12 mouse cellular contexts compared by ENCODE assay signal in the genomic region with DNA sequence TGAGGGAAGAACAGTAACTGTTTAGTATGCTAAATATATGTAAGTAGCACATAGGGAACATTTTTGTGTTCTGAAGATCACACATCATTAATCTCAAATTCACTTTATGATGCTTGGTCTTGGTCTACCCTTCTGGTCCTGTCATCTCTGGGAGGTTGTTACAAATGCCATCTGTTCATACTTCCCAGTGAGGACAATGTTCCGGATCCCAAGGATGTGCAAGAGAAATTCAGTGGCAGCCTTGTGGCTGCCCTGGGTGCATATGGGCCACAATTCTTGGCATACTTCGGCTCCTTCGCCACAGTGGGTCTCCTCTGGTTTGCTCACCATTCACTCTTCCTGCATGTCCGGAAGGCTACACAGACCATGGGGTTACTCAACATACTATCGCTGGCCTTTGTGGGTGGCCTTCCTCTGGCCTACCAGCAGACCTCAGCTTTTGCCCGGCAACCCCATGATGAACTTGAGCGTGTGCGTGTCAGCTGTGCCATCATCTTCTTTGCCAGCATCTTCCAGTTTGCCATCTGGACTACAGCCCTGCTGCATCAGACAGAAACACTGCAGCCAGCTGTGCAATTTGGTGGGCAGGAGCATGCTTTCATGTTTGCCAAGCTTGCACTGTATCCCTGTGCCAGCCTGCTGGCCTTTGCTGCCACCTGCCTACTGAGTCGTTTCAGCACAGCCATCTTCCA. TPM values are rescaled to one million over a fixed set of nuclear protein-coding genes. Genes with fewer than 3 reads are reported as not detected.
DNase-seq lines count a peak whose midpoint lies in the region; ATAC-seq and TF ChIP-seq lines count a peak whose summit lies in the region.
"Had no signal": no experiment of that assay in that cellular context is flagged by ENCODE, and none has a peak within 500 bp of the region (broad histone marks: within the 10 kb centered on the region; RNA-seq: fewer than 3 reads in every experiment).

No protein-coding gene starts in this region.

- no peak overlapping the region for H3K4me3 ChIP-seq in layer of hippocampus, adult 2 months
- H3K4me3 ChIP-seq in stomach, postnatal 0 days (ENCODE audit: low read depth, low read length) = no peak overlapping the region
- H3K4me3 ChIP-seq: forebrain, embryonic 10.5 days had no signal

- no peaks in the 10 kb centered on the region for H3K27me3 ChIP-seq in stomach, postnatal 0 days (ENCODE audit: control insufficient read depth, insufficient read depth, low read length)

- no peak overlapping the region for H3K9ac ChIP-seq in stomach, postnatal 0 days (ENCODE audit: low read length)

- peak; percentile 54 for TF ChIP-seq CTCF in layer of hippocampus, adult 2 months (conservative IDR thresholded peaks at IDR 0.05)
- peak; percentile 39 for TF ChIP-seq CTCF in stomach, postnatal 0 days (IDR thresholded peaks at IDR 0.05; ENCODE audit: low read depth)

- no peak overlapping the region for H3K4me2 ChIP-seq in stomach, postnatal 0 days (replicated peaks; ENCODE audit: low read depth)

- H3K4me1 ChIP-seq in stomach, postnatal 0 days (replicated peaks; ENCODE audit: control insufficient read depth, insufficient read depth) = no peaks in the 10 kb centered on the region
- H3K4me1 ChIP-seq: forebrain, embryonic 10.5 days had no signal

- peak; percentile 48 for ATAC-seq in frontal cortex, adult (ENCODE audit: low TSS enrichment)
- ATAC-seq in stomach, postnatal 0 days (ENCODE audit: low FRiP score, low TSS enrichment) = no peak

- 90% methylated on average over 9 of the region's 9 CpGs for WGBS in stomach, postnatal 0 days

- TF ChIP-seq EP300 in stomach, postnatal 0 days (optimal IDR thresholded peaks at IDR 0.05) = no peak

- no peak for DNase-seq in frontal cortex, postnatal 14 days (ENCODE audit: low spot score in 2 of 2)
- peak in 1 of 2 experiments; percentile 13 for DNase-seq in layer of hippocampus, adult 2 months (ENCODE audit: low spot score in 2 of 2)
- DNase-seq in layer of hippocampus, adult 8-10 months (ENCODE audit: low spot score in 2 of 2) = no peak
- DNase-seq in right cerebral cortex, adult 18-20 months = peak; percentile 41
- no peak for DNase-seq in right cerebral cortex, postnatal 36 days (ENCODE audit: low spot score in 2 of 2)
- no peak for DNase-seq in stomach, postnatal 0 days (ENCODE audit: low spot score)
- no peak for DNase-seq in c-Kit-positive CD71-positive TER-119-positive erythroid progenitor cells, embryonic 14.5 days (ENCODE audit: low spot score)
- DNase-seq: adrenal gland, adult 2 months; B cell, adult 2 months had no signal

- H3K27ac ChIP-seq in layer of hippocampus, adult 2 months = peak overlapping the region; percentile 69; the same call in 1 of the 2 replicates
- H3K27ac ChIP-seq in stomach, postnatal 0 days (replicated peaks) = no peak overlapping the region
- H3K27ac ChIP-seq: forebrain, embryonic 10.5 days; macrophage had no signal

- H3K9me3 ChIP-seq in stomach, postnatal 0 days (ENCODE audit: control insufficient read depth, low read length) = no peaks in the 10 kb centered on the region
- H3K9me3 ChIP-seq: forebrain, embryonic 10.5 days had no signal

- peaks cover 26% of the 10 kb centered on the region for H3K36me3 ChIP-seq in stomach, postnatal 0 days (ENCODE audit: control insufficient read depth, insufficient read depth, low read length)

RNA-seq across cellular contexts. Expression of gene Idua, which starts 14.3 kb away (rescaled TPM):
- 10 to 100 TPM; 16.8 to 17.1 TPM for total RNA-seq in layer of hippocampus, adult 2 months (2021)
- total RNA-seq in layer of hippocampus, adult 8-10 months (2022) = 10 to 100 TPM; 17.4 to 27.3 (median 22.4) TPM
- 5.3 and 5.9 TPM in 2 replicates for polyA plus RNA-seq in stomach, postnatal 0 days (2015; fragmentation: Nextera tagmentation; extraction: Ambion mirVana)

RNA-seq across cellular contexts. Expression of gene Tmem175, which starts 16.2 kb away (rescaled TPM):
- total RNA-seq in layer of hippocampus, adult 2 months (2021) = 10 to 100 TPM; 40.7 to 43.5 TPM
- total RNA-seq in layer of hippocampus, adult 8-10 months (2022) = 10 to 100 TPM; 39.5 to 44.9 (median 42.5) TPM
- polyA plus RNA-seq in stomach, postnatal 0 days (2015; fragmentation: Nextera tagmentation; extraction: Ambion mirVana) = 15.6 and 17.0 TPM in 2 replicates

RNA-seq across cellular contexts. Expression of gene Gak, which starts 16.2 kb away (rescaled TPM):
- total RNA-seq in layer of hippocampus, adult 2 months (2021) = 10 to 100 TPM; 96.2 to 97.3 TPM
- 100 to 1,000 TPM in 2 of 4 experiments, 10 to 100 TPM in 2; 94.1 to 111 (median 102) TPM for total RNA-seq in layer of hippocampus, adult 8-10 months (2022)
- polyA plus RNA-seq in stomach, postnatal 0 days (2015; fragmentation: Nextera tagmentation; extraction: Ambion mirVana) = 36.1 and 38.3 TPM in 2 replicates

RNA-seq across cellular contexts. Expression of gene Dgkq, which starts 23.7 kb away (rescaled TPM):
- total RNA-seq in layer of hippocampus, adult 2 months (2021) = 10 to 100 TPM; 50.2 to 51.5 TPM
- 10 to 100 TPM; 52.6 to 61.4 (median 58.7) TPM for total RNA-seq in layer of hippocampus, adult 8-10 months (2022)
- polyA plus RNA-seq in stomach, postnatal 0 days (2015; fragmentation: Nextera tagmentation; extraction: Ambion mirVana) = 4.6 and 4.9 TPM in 2 replicates

RNA-seq across cellular contexts. Expression of gene Slc26a1, which starts 29.6 kb away (rescaled TPM):
- 1 to 10 TPM; 1.2 TPM for total RNA-seq in layer of hippocampus, adult 2 months (2021)
- total RNA-seq in layer of hippocampus, adult 8-10 months (2022) = 1 to 10 TPM; 1.0 to 1.8 (median 1.5) TPM
- 0.17 and 0.22 TPM in 2 replicates for polyA plus RNA-seq in stomach, postnatal 0 days (2015; fragmentation: Nextera tagmentation; extraction: Ambion mirVana)
- polyA plus RNA-seq: macrophage had no signal
